Mouse (Mus musculus): ENCODE data around the gene Smad3.

Gene Smad3

GRCm38 (mm10) chr9:63650905-63651304 lies 106.9 kb downstream of the Smad3 start:
- in situ Hi-C loops (cut with MboI; ENCODE audit: unreplicated experiment in 2 of 2), result loop anchor here (5.0 kb wide), 2 partner anchors 41 to 56 kb away; no protein-coding TSS in a partner anchor

- in situ Hi-C loops (cut with MboI; ENCODE audit: unreplicated experiment in 2 of 2), result loop anchor here (5.0 to 10.0 kb wide), 3 partner anchors 42 to 115 kb away; no protein-coding TSS in a partner anchor
Observed at GRCm38 (mm10) chr9:63649841-63650545, 107.8 kb downstream of the Smad3 start.

- in situ Hi-C loops (cut with MboI; ENCODE audit: unreplicated experiment in 2 of 2), result loop anchor here in 1 of 2 experiments (10.0 kb wide), 1 partner anchor 116 kb away; no protein-coding TSS in a partner anchor
Observed at GRCm38 (mm10) chr9:63648520-63648918, 109.3 kb downstream of the Smad3 start.

GRCm38 (mm10) chr9:63647581-63648519 lies 109.9 kb downstream of the Smad3 start:
- in situ Hi-C loops (cut with MboI; ENCODE audit: unreplicated experiment in 2 of 2), result loop anchor here in 1 of 2 experiments (10.0 kb wide), 1 partner anchor 117 kb away; no protein-coding TSS in a partner anchor

- in situ Hi-C loops (cut with MboI; ENCODE audit: unreplicated experiment in 2 of 2), result loop anchor here in 1 of 2 experiments (10.0 kb wide), 1 partner anchor 120 kb away; no protein-coding TSS in a partner anchor
Observed at GRCm38 (mm10) chr9:63645084-63645483, 112.7 kb downstream of the Smad3 start.

GRCm38 (mm10) chr9:63644011-63644410 lies 113.8 kb downstream of the Smad3 start:
- in situ Hi-C loops (cut with MboI; ENCODE audit: unreplicated experiment in 2 of 2), result loop anchor here in 1 of 2 experiments (10.0 kb wide), 1 partner anchor 121 kb away; no protein-coding TSS in a partner anchor

GRCm38 (mm10) chr9:63641983-63642646 lies 115.7 kb downstream of the Smad3 start:
- in situ Hi-C loops (cut with MboI; ENCODE audit: unreplicated experiment in 2 of 2), result loop anchor here in 1 of 2 experiments (10.0 kb wide), 1 partner anchor 123 kb away; no protein-coding TSS in a partner anchor

- in situ Hi-C loops (cut with MboI; ENCODE audit: unreplicated experiment in 2 of 2), result no loop called here
Observed at GRCm38 (mm10) chr9:63636113-63636512, 121.7 kb downstream of the Smad3 start.

- in situ Hi-C loops (cut with MboI; ENCODE audit: unreplicated experiment in 2 of 2), result no loop called here
Observed at GRCm38 (mm10) chr9:63633334-63633733, 124.5 kb downstream of the Smad3 start.

- in situ Hi-C loops (cut with MboI; ENCODE audit: unreplicated experiment in 2 of 2), result no loop called here
Observed at GRCm38 (mm10) chr9:63632924-63633323, 124.9 kb downstream of the Smad3 start.

GRCm38 (mm10) chr9:63632045-63632444 lies 125.7 kb downstream of the Smad3 start:
- in situ Hi-C loops (cut with MboI; ENCODE audit: unreplicated experiment in 2 of 2), result no loop called here

- in situ Hi-C loops (cut with MboI; ENCODE audit: unreplicated experiment in 2 of 2), result no loop called here
Observed at GRCm38 (mm10) chr9:63625090-63625756, 132.6 kb downstream of the Smad3 start.

GRCm38 (mm10) chr9:63623895-63624569 lies 133.8 kb downstream of the Smad3 start:
- in situ Hi-C loops (cut with MboI; ENCODE audit: unreplicated experiment in 2 of 2), result no loop called here

- in situ Hi-C loops (cut with MboI; ENCODE audit: unreplicated experiment in 2 of 2), result no loop called here
Observed at GRCm38 (mm10) chr9:63617967-63618366, 139.8 kb downstream of the Smad3 start.

- in situ Hi-C loops (cut with MboI; ENCODE audit: unreplicated experiment in 2 of 2), result no loop called here
Observed at GRCm38 (mm10) chr9:63614018-63614985, 143.5 kb downstream of the Smad3 start.

- in situ Hi-C loops (cut with MboI; ENCODE audit: unreplicated experiment in 2 of 2), result no loop called here
Observed at GRCm38 (mm10) chr9:63613569-63613968, 144.2 kb downstream of the Smad3 start.

GRCm38 (mm10) chr9:63612565-63613515 lies 145.0 kb downstream of the Smad3 start:
- in situ Hi-C loops (cut with MboI; ENCODE audit: unreplicated experiment in 2 of 2), result no loop called here

Measured in v-Abl transformed pro-B cells (cell line).